Mouse (Mus musculus) spleen, adult 2 months (tissue): Measurements from ENCODE around the gene Adgrl1.

ENCODE experiments used
- CTCF ChIP-seq: fragments of 200-500 bp; IDR thresholded peaks from 2 replicates; pipeline ENCODE4 v1.5.1; 2011; ENCODE audit warnings: mild to moderate bottlenecking, inconsistent platforms; ENCODE audit not compliant: insufficient read depth, insufficient read length, insufficient replicate concordance; ENCODE audit errors: extremely low read depth
- POLR2A ChIP-seq: fragments of 200-500 bp; IDR thresholded peaks from 2 replicates; pipeline ENCODE4 v1.6.1; 2011; ENCODE audit warnings: low read depth, low read length, inconsistent platforms

- TF ChIP-seq CTCF (no peak), POLR2A (no peak)
These were observed 90.3 kb downstream of the Adgrl1 start for GRCm38 (mm10) chr8:83990170-83990569.
